Mouse (Mus musculus) small intestine, adult 2 months (tissue): ENCODE data around the gene Ap2a1.

Source experiments
- CTCF ChIP-seq: fragments of 200-500 bp; IDR thresholded peaks from 2 replicates; pipeline ENCODE4 v1.5.1; 2012; ENCODE audit warnings: low read depth, mild to moderate bottlenecking, control low read depth, inconsistent platforms, low read length, moderate library complexity, mixed read lengths; ENCODE audit not compliant: insufficient replicate concordance, insufficient read length; ENCODE audit errors: extremely low read depth
- POLR2A ChIP-seq: fragments of 200-500 bp; IDR thresholded peaks from 2 replicates; pipeline ENCODE4 v1.6.1; 2012; ENCODE audit warnings: low read depth, mild to moderate bottlenecking, control low read depth, inconsistent platforms, low read length, moderate library complexity

GRCm38 (mm10) chr7:44901230-44901722 lies 28.0 kb downstream of the Ap2a1 start:
- no peak for TF ChIP-seq CTCF
- TF ChIP-seq POLR2A: no peak
